Mouse (Mus musculus) stomach, postnatal 0 days (tissue): ENCODE measurements around the gene Ncoa1.
"Not testable (repeated sequence)": the region's sequence is repeated elsewhere in the genome, so short reads cannot be mapped to it uniquely, and the experiment has no call there.

Source experiments
- CTCF ChIP-seq: IDR thresholded peaks from 2 replicates; pipeline ENCODE4 v1.5.1; 2016; ENCODE audit warnings: antibody characterized with exemption, low read depth, mild to moderate bottlenecking, moderate library complexity
- EP300 ChIP-seq: optimal IDR thresholded peaks from 2 replicates; pipeline ENCODE3; 2016; ENCODE audit warnings: antibody characterized with exemption

DNA sequence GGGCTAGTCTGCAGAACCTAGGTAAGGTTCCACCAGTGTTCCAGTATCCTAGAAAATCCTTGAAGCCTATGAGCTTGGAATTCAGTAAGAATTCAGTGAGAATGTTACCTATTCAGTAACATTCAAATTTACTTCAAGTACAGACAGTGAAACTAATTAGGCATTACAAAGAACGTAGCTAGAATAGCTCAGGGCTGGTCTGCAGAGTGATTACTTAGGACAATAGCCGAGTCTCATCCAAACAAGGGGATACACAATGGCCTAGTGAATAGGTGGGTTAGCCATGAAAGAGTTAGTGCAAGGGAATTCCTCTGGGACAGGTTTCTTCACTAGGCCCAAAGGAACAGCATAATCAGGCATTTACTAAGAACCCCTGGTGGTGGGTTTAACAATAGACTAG, 118.3 kb downstream of the Ncoa1 start:
- not testable (repeated sequence) for TF ChIP-seq EP300, CTCF
